Mouse (Mus musculus) erythroblast, embryonic 14.5 days (primary cell): ENCODE results near the gene Krt18.

Experiments
- GATA1 ChIP-seq: IDR thresholded peaks from 2 replicates; pipeline ENCODE4 v1.6.1; 2012; ENCODE audit warnings: low read length, inconsistent platforms, mixed read lengths
- TAL1 ChIP-seq: IDR thresholded peaks from 3 replicates; pipeline ENCODE4 v1.6.1; 2012; ENCODE audit warnings: low read length, inconsistent platforms, mixed read lengths

- TF ChIP-seq GATA1: no peak
- TF ChIP-seq TAL1: no peak
Measured at GRCm38 (mm10) chr15:102016096-102016495, 11.9 kb upstream of the Krt18 start.
